Mouse (Mus musculus): ENCODE measurements at regions not wholly inside any gene's neighbourhood (a gene's known extent, or its start where the extent isn't known, plus 50 kb on each side); places are given as distances from the start of the nearest gene placed in this dataset.

- no peak for DNase-seq
These were observed 144.8 kb downstream of the Mdfic start for GRCm38 (mm10) chr6:15865271-15865670.

DNA sequence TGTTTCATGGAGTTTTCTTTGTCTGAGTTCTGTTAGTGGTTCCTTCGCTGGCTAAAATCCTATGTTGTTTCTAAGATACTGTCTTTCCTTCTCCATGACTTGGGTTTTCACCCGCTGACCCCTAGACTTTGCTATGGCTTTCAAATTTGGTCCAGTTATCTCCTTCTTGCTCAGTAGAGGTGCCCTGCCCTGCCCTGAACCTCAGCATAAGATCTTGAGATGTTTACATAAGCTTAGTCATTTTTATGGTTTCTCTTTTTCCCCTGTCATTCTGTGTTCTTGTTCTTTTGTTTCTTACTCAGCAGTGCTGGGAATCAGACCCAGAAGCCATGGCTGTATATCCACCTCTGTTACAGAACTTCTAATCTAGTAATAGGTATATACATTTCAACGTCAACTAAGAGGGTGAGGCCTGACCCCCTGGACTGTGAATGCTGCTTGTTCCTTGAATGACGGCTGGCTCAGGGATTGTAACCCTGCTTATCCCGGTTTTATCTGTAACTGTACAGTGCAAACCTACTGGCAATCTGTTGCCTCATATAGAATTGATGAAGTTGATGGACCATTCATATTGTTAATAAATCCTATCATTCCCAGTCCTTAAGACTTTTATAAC lies 161.9 kb downstream of the Mdfic start:
- no peak for DNase-seq

- no peak for DNase-seq
These were observed 172.6 kb downstream of the Mdfic start for GRCm38 (mm10) chr6:15893066-15893465.

- DNase-seq, result no peak
These were observed 180.0 kb downstream of the Mdfic start for GRCm38 (mm10) chr6:15900495-15900894.

- no peak for DNase-seq
These were observed 182.3 kb downstream of the Mdfic start for GRCm38 (mm10) chr6:15902665-15903274.

DNA sequence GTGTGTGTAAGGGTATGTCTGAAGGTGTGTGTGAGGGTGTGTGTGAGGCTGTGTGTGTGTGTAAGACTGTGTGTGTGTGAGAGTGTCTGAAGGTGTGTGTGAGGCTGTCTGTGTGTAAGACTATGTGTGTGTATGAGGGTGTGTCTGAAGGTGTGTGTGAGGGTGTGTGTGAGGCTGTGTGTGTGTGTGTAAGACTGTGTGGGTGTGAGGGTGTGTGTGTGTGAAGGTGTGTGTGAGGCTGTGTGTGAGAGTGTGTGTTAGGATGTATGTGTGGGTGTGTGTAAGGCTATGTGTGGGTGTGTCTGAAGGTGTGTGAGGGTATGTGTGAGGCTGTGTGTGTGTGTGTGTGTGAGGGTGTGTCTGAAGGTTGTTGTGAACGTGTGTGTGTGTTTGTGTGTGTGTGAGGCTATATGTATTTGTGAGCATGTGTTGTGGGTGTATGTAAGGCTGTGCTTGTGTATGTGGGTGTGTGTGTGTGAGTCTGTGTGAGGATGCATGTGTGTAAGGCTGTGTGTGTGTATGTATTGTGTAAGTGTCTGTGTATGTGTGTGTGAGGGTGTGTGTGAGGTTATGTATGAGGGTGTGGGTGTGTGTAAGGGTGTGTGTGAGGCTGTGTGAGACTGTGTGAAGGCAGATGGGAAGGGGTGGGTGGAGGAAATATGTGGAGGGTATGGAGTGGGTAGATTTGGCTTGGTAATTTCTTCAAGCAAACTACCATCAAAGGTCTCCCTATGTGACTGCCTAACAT lies 190.1 kb downstream of the Mdfic start:
- DNase-seq, result no peak

- DNase-seq, result peak; percentile 10
These were observed 209.2 kb downstream of the Mdfic start for GRCm38 (mm10) chr6:15929650-15930049.

GRCm38 (mm10) chr6:15950251-15950650 lies 229.8 kb downstream of the Mdfic start:
- DNase-seq, result no peak

- no peak for DNase-seq
These were observed 266.9 kb downstream of the Mdfic start for GRCm38 (mm10) chr6:15987334-15987733.

All from kidney, adult 9 months (tissue).